Mouse (Mus musculus): ENCODE data around the gene Thada. TPM values are rescaled to one million over a fixed set of nuclear protein-coding genes. Genes with fewer than 3 reads are reported as not detected.

Thada gene
- total RNA-seq, 2 experiments from 2014 or later = 37.6 to 39.3 TPM

GRCm38 (mm10) chr17:84478276-84478675 is 12.3 kb upstream of the Thada start:
- no peak for ATAC-seq (replicated peaks; ENCODE audit: poor library complexity, severe bottlenecking)

GRCm38 (mm10) chr17:84477176-84477575 is 11.2 kb upstream of the Thada start:
- ATAC-seq (replicated peaks; ENCODE audit: poor library complexity, severe bottlenecking) = peak; percentile 92

GRCm38 (mm10) chr17:84474312-84474711 is 8.3 kb upstream of the Thada start:
- no peak for ATAC-seq (replicated peaks; ENCODE audit: poor library complexity, severe bottlenecking)

GRCm38 (mm10) chr17:84435012-84435411 is 31.0 kb downstream of the Thada start:
- no peak for ATAC-seq (replicated peaks; ENCODE audit: poor library complexity, severe bottlenecking)

GRCm38 (mm10) chr17:84434233-84434632 is 31.8 kb downstream of the Thada start:
- no peak for ATAC-seq (replicated peaks; ENCODE audit: poor library complexity, severe bottlenecking)

- no peak for ATAC-seq (replicated peaks; ENCODE audit: poor library complexity, severe bottlenecking)
These were observed 34.0 kb downstream of the Thada start for GRCm38 (mm10) chr17:84431991-84432390.

- ATAC-seq (replicated peaks; ENCODE audit: poor library complexity, severe bottlenecking) = no peak
These were observed 41.7 kb downstream of the Thada start for GRCm38 (mm10) chr17:84424258-84424657.

- no peak for ATAC-seq (replicated peaks; ENCODE audit: poor library complexity, severe bottlenecking)
These were observed 43.1 kb downstream of the Thada start for GRCm38 (mm10) chr17:84422916-84423315.

GRCm38 (mm10) chr17:84422001-84422785 is 43.8 kb downstream of the Thada start:
- ATAC-seq (replicated peaks; ENCODE audit: poor library complexity, severe bottlenecking) = no peak

- no peak for ATAC-seq (replicated peaks; ENCODE audit: poor library complexity, severe bottlenecking)
These were observed 45.0 kb downstream of the Thada start for GRCm38 (mm10) chr17:84421042-84421441.

- ATAC-seq (replicated peaks; ENCODE audit: poor library complexity, severe bottlenecking) = no peak
These were observed 45.7 kb downstream of the Thada start for GRCm38 (mm10) chr17:84420276-84420639.

GRCm38 (mm10) chr17:84419326-84420275 is 46.4 kb downstream of the Thada start:
- peak; percentile 96 for ATAC-seq (replicated peaks; ENCODE audit: poor library complexity, severe bottlenecking)

- no peak for ATAC-seq (replicated peaks; ENCODE audit: poor library complexity, severe bottlenecking)
These were observed 50.1 kb downstream of the Thada start for GRCm38 (mm10) chr17:84415936-84416335.

- ATAC-seq (replicated peaks; ENCODE audit: poor library complexity, severe bottlenecking) = peak; percentile 96
These were observed 57.3 kb downstream of the Thada start for GRCm38 (mm10) chr17:84408731-84409130.

GRCm38 (mm10) chr17:84405616-84406015 is 60.4 kb downstream of the Thada start:
- no peak for ATAC-seq (replicated peaks; ENCODE audit: poor library complexity, severe bottlenecking)

- no peak for ATAC-seq (replicated peaks; ENCODE audit: poor library complexity, severe bottlenecking)
These were observed 64.2 kb downstream of the Thada start for GRCm38 (mm10) chr17:84401796-84402195.

- ATAC-seq (replicated peaks; ENCODE audit: poor library complexity, severe bottlenecking) = no peak
These were observed 66.6 kb downstream of the Thada start for GRCm38 (mm10) chr17:84399431-84399830.

- ATAC-seq (replicated peaks; ENCODE audit: poor library complexity, severe bottlenecking) = no peak
These were observed 76.0 kb downstream of the Thada start for GRCm38 (mm10) chr17:84390026-84390425.

- ATAC-seq (replicated peaks; ENCODE audit: poor library complexity, severe bottlenecking) = no peak
These were observed 79.8 kb downstream of the Thada start for GRCm38 (mm10) chr17:84386176-84386575.

- peak; percentile 38; the same call in 1 of the 2 replicates for ATAC-seq (replicated peaks; ENCODE audit: poor library complexity, severe bottlenecking)
These were observed 80.3 kb downstream of the Thada start for GRCm38 (mm10) chr17:84385696-84386095.

GRCm38 (mm10) chr17:84384661-84385060 is 81.3 kb downstream of the Thada start:
- no peak for ATAC-seq (replicated peaks; ENCODE audit: poor library complexity, severe bottlenecking)

Data from granulocyte monocyte progenitor cell, adult 5-6 weeks (primary cell).